Mouse (Mus musculus) lung, postnatal 0 days (tissue): ENCODE data around the gene Tnpo2.

Experiments
- CTCF ChIP-seq: IDR thresholded peaks from 2 replicates; pipeline ENCODE4 v1.5.1; 2016; ENCODE audit warnings: antibody characterized with exemption, mild to moderate bottlenecking
- EP300 ChIP-seq: IDR thresholded peaks from 2 replicates; pipeline ENCODE4 v1.6.1; 2016; ENCODE audit warnings: antibody characterized with exemption, mild to moderate bottlenecking, control low read depth

DNA sequence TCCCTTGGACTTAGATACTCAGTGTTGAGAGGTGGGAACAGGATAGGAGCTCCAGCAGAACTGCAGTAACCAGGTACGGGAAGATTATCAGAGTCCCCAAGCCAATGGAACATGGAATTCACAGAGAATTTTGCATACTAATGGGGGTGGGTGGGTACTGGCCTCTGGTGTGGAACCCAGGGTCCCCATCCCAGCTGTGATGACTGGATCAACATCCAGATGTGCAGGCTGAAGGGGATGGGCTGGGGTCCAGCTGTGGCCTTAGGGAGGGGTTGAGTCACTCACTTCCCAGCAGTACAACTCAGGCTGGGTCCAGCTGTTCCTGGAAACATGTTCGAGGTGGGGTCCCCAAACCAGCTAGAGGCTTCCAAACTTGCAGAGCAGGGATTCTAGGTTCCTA lies 48.8 kb upstream of the Tnpo2 start:
- TF ChIP-seq CTCF (no peak), EP300 (no peak)
